Mouse (Mus musculus) limb, embryonic 14.5 days (tissue): ENCODE data around the gene Snx13. TPM values are rescaled to one million over a fixed set of nuclear protein-coding genes. Genes with fewer than 3 reads are reported as not detected.

Experiments used
- ATAC-seq: fragments of 200-750 bp; cut with Nextera tagmentation; 2 replicates; pipeline ENCODE4 v1.8.0; 2017; ENCODE audit warnings: low read depth, moderate number of reproducible peaks, moderate TSS enrichment; ENCODE audit not compliant: low FRiP score
- DNase-seq: peaks from one replicate; pipeline ENCODE4 v3.0.0-alpha.2; 2015; ENCODE audit warnings: low spot score
- H3K27ac ChIP-seq: fragments of 300-500 bp; sonication (generic); replicated peaks from 2 replicates; pipeline ENCODE4 v1.5.1; 2014; ENCODE audit warnings: low read depth, mild to moderate bottlenecking, low read length, moderate library complexity, mixed read lengths
- H3K27me3 ChIP-seq: fragments of 300-500 bp; sonication (generic); 2 replicates; pipeline ENCODE4 v1.6.1; 2014; ENCODE audit warnings: low read length, mixed read lengths; ENCODE audit not compliant: control insufficient read depth, insufficient read depth
- H3K36me3 ChIP-seq: fragments of 300-500 bp; sonication (generic); 2 replicates; pipeline ENCODE4 v1.6.1; 2014; ENCODE audit warnings: mild to moderate bottlenecking, low read length, moderate library complexity, mixed read lengths; ENCODE audit not compliant: control insufficient read depth, insufficient read depth
- H3K4me1 ChIP-seq: fragments of 300-500 bp; sonication (generic); 2 replicates; pipeline ENCODE4 v1.6.1; 2014; ENCODE audit warnings: antibody characterized with exemption, low read length, mixed read lengths; ENCODE audit not compliant: control insufficient read depth, insufficient read depth
- H3K4me2 ChIP-seq: fragments of 300-500 bp; sonication (generic); replicated peaks from 2 replicates; pipeline ENCODE4 v1.6.1; 2014; ENCODE audit warnings: low read depth, mild to moderate bottlenecking, low read length, moderate library complexity; ENCODE audit not compliant: severe bottlenecking
- H3K4me3 ChIP-seq: fragments of 300-500 bp; sonication (generic); replicated peaks from 2 replicates; pipeline ENCODE4 v1.5.1; 2014; ENCODE audit warnings: low read length
- H3K9ac ChIP-seq: fragments of 300-500 bp; sonication (generic); 2 replicates; pipeline ENCODE4 v1.6.1; 2014; ENCODE audit warnings: mild to moderate bottlenecking, low read depth, low read length, moderate library complexity; ENCODE audit not compliant: severe bottlenecking
- H3K9me3 ChIP-seq: fragments of 300-500 bp; sonication (generic); 2 replicates; pipeline ENCODE4 v1.6.1; 2016; ENCODE audit warnings: low read length; ENCODE audit not compliant: control insufficient read depth
- POLR2A ChIP-seq: fragments of 200-500 bp; IDR thresholded peaks from 2 replicates; pipeline ENCODE4 v1.8.0; 2012; ENCODE audit warnings: inconsistent platforms, mild to moderate bottlenecking, moderate library complexity, borderline replicate concordance; ENCODE audit not compliant: insufficient read depth, insufficient read length; ENCODE audit errors: extremely low read depth
- WGBS: fragments of 180-500 bp; shearing (Covaris S2); extraction: QIAGEN DNeasy Blood & Tissue Kit; methylation state at CpG from one replicate; pipeline ENCODE4 v1.1.7; 2014; 5-methylcytosine and 5-hydroxymethylcytosine counted together
- polyA plus RNA-seq, 2 experiments: library from polyadenylated mRNA; depleted of rRNA in 1 of 2; stranded (reverse) in 1 of 2; unstranded in 1 of 2; fragments of >200 nt; fragmentation: Nextera tagmentation in 1 of 2; extraction: Ambion mirVana in 1 of 2; gene quantifications; 2 replicates each; pipeline versions ENCODE4 v1.2.1 to v1.2.3; 2012 to 2014

Gene Snx13
- polyA plus RNA-seq (2012; rRNA removed) (9.9 and 10.6 TPM in 2 replicates), polyA plus RNA-seq (2014; fragmentation: Nextera tagmentation; extraction: Ambion mirVana) (25.4 and 28.0 TPM in 2 replicates)

- H3K4me3 ChIP-seq, result peak within 1 kb of the TSS; percentile 93
Observed at GRCm38 (mm10) chr12:35046999-35047319, at the start of gene Snx13. Snx13 (plus strand) TSS chr12:35047186.

GRCm38 (mm10) chr12:34997597-34998182, 49.3 kb upstream of the Snx13 start:
- Histone ChIP-seq H3K27ac (no peak overlapping the region), H3K9ac (no peak overlapping the region), H3K27me3 (no peaks in the 10 kb centered on the region), H3K4me2 (no peak overlapping the region), H3K36me3 (no peaks in the 10 kb centered on the region), H3K4me3 (no peak overlapping the region), H3K9me3 (no peaks in the 10 kb centered on the region), H3K4me1 (no peaks in the 10 kb centered on the region)
- no peak for TF ChIP-seq POLR2A
- DNase-seq (no peak), ATAC-seq (no peak)
- WGBS, result 88% methylated on average over 3 of the region's 3 CpGs

More at GRCm38 (mm10) chr12:35046999-35047319, at the start of gene Snx13:
- peak; percentile 93 for DNase-seq
- 0 out of 2 replicates have a peak, but pooled peaks have one; percentile 53 for TF ChIP-seq POLR2A
- peak within 1 kb of the TSS; percentile 94 for H3K9ac ChIP-seq
- H3K9me3 ChIP-seq, result no peaks in the 10 kb centered on the region
- H3K4me1 ChIP-seq, result peaks cover 7% of the 10 kb centered on the region
- H3K36me3 ChIP-seq, result no peaks in the 10 kb centered on the region
- 0% methylated on average over 33 of the region's 51 CpGs for WGBS
- ATAC-seq, result peak; percentile 98
- peak within 1 kb of the TSS; percentile 60 for H3K4me2 ChIP-seq
- H3K27me3 ChIP-seq, result no peaks in the 10 kb centered on the region
- H3K27ac ChIP-seq, result peak within 1 kb of the TSS; percentile 94

- no peaks in the 10 kb centered on the region for H3K36me3 ChIP-seq
- H3K9me3 ChIP-seq, result no peaks in the 10 kb centered on the region
- 69% methylated on average over 12 of the region's 12 CpGs for WGBS
- H3K9ac ChIP-seq, result no peak overlapping the region
- ATAC-seq, result no peak
- TF ChIP-seq POLR2A, result no peak
- H3K4me1 ChIP-seq, result no peaks in the 10 kb centered on the region
- no peaks in the 10 kb centered on the region for H3K27me3 ChIP-seq
- no peak overlapping the region for H3K4me3 ChIP-seq
- DNase-seq, result no peak
- no peak overlapping the region for H3K27ac ChIP-seq
- H3K4me2 ChIP-seq, result no peak overlapping the region
Observed at GRCm38 (mm10) chr12:34998778-34999467, 48.1 kb upstream of the Snx13 start.

- H3K27ac ChIP-seq, result no peak overlapping the region
- H3K4me1 ChIP-seq, result no peaks in the 10 kb centered on the region
- H3K36me3 ChIP-seq, result no peaks in the 10 kb centered on the region
- H3K27me3 ChIP-seq, result no peaks in the 10 kb centered on the region
- no peaks in the 10 kb centered on the region for H3K9me3 ChIP-seq
- ATAC-seq (no peak), DNase-seq (no peak)
- H3K9ac ChIP-seq, result no peak overlapping the region
- WGBS, result 65% methylated on average over 4 of the region's 4 CpGs
- TF ChIP-seq POLR2A, result no peak
- no peak overlapping the region for H3K4me3 ChIP-seq
- H3K4me2 ChIP-seq, result no peak overlapping the region
Observed at GRCm38 (mm10) chr12:35000323-35000722, 46.7 kb upstream of the Snx13 start.

- no peak for ATAC-seq
- DNase-seq, result no peak
- Histone ChIP-seq H3K27ac (no peak overlapping the region), H3K36me3 (no peaks in the 10 kb centered on the region), H3K27me3 (no peaks in the 10 kb centered on the region), H3K4me1 (no peaks in the 10 kb centered on the region), H3K4me3 (no peak overlapping the region), H3K9me3 (no peaks in the 10 kb centered on the region), H3K9ac (no peak overlapping the region), H3K4me2 (no peak overlapping the region)
- no peak for TF ChIP-seq POLR2A
Observed at GRCm38 (mm10) chr12:35005748-35006147, 41.2 kb upstream of the Snx13 start.
